Comparison of ENCODE assay signal across 8 mouse cellular contexts in the genomic region with DNA sequence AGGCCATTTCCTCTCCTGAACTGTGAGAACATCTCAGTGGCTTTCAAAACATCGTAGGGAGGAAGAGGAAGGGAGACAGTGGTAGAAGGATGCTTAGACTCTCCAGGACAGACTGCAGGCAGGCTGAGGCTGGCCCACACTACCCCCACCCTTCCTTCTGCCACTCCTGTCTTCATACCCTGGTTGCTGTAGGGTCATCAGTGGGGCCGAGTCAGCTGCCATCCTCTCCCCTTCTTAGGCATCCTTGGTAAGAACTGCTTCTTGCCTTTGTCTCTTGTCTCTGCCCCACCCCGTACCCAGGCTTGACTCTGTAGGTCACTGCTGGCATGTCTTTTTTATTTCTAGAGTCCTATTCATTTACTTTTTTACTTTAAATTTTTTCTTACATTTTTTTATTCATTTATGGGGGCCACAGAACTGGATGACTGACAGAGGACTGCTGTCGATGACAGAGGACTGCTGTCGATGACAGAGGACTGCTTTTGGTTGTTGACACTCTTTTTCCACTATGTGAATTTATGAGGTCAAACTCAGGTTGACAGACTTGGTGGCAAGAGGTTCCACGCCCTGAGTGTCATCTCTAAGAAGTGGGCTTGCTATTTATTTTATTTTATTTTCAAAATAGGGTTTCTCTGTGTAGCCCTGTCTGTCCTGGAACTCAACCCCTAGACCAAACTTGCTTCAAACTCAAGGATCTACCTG. TPM values are rescaled to one million over a fixed set of nuclear protein-coding genes. Genes with fewer than 3 reads are reported as not detected.
DNase-seq lines count a peak whose midpoint lies in the region; ATAC-seq and TF ChIP-seq lines count a peak whose summit lies in the region.

No protein-coding gene starts in this region.

- peaks cover 10% of the 10 kb centered on the region for H3K4me1 ChIP-seq in kidney, adult 2 months (ENCODE audit: control insufficient read depth, insufficient read depth, low read length)
- H3K4me1 ChIP-seq in bone marrow, adult 2 months (ENCODE audit: control insufficient read depth, insufficient read depth, low read length) = peaks cover 1% of the 10 kb centered on the region; the same call in 1 of the 2 replicates
- peaks cover 45% of the 10 kb centered on the region for H3K4me1 ChIP-seq in hindbrain, embryonic 12.5 days
- peaks cover 46% of the 10 kb centered on the region for H3K4me1 ChIP-seq in midbrain, embryonic 15.5 days

- no peaks in the 10 kb centered on the region for H3K27me3 ChIP-seq in kidney, adult 2 months (replicated peaks; ENCODE audit: control insufficient read depth, insufficient read depth, low read length)
- no peaks in the 10 kb centered on the region for H3K27me3 ChIP-seq in hindbrain, embryonic 12.5 days
- H3K27me3 ChIP-seq in midbrain, embryonic 15.5 days (replicated peaks) = no peaks in the 10 kb centered on the region

- TF ChIP-seq CTCF in kidney, adult 2 months (conservative IDR thresholded peaks at IDR 0.05; ENCODE audit: insufficient read depth, insufficient read length, low read depth, low read length) = no peak
- no peak for TF ChIP-seq CTCF in bone marrow, adult 2 months (IDR thresholded peaks at IDR 0.05; ENCODE audit: control insufficient read depth, insufficient read depth, low read length)

- peak overlapping the region; percentile 85 for H3K9ac ChIP-seq in hindbrain, embryonic 12.5 days
- peak overlapping the region; percentile 88 for H3K9ac ChIP-seq in midbrain, embryonic 15.5 days

- TF ChIP-seq POLR2A in kidney, adult 2 months (IDR thresholded peaks at IDR 0.05; ENCODE audit: low read depth, low read length) = no peak
- no peak for TF ChIP-seq POLR2A in bone marrow, adult 2 months (IDR thresholded peaks at IDR 0.05; ENCODE audit: borderline replicate concordance, control insufficient read depth, low read depth, low read length)

- H3K4me3 ChIP-seq in kidney, adult 2 months (ENCODE audit: insufficient read depth, low read depth, low read length) = peak overlapping the region; percentile 68
- peak overlapping the region; percentile 62 for H3K4me3 ChIP-seq in bone marrow, adult 2 months (replicated peaks; ENCODE audit: control insufficient read depth, low read depth, low read length)
- H3K4me3 ChIP-seq in hindbrain, embryonic 12.5 days = peak overlapping the region; percentile 57
- H3K4me3 ChIP-seq in midbrain, embryonic 15.5 days = peak overlapping the region; percentile 80

- 45% methylated on average over 6 of the region's 6 CpGs for WGBS in kidney, adult 2 months
- WGBS in bone marrow, adult 2 months = 33% methylated on average over 6 of the region's 6 CpGs
- 79% methylated on average over 6 of the region's 6 CpGs for WGBS in hindbrain, embryonic 12.5 days
- 79% methylated on average over 6 of the region's 6 CpGs for WGBS in midbrain, embryonic 15.5 days

- no peak for ATAC-seq in hindbrain, embryonic 12.5 days (ENCODE audit: low FRiP score)
- ATAC-seq in midbrain, embryonic 15.5 days (replicated peaks) = no peak

- no peaks in the 10 kb centered on the region for H3K36me3 ChIP-seq in kidney, adult 2 months (ENCODE audit: control insufficient read depth, insufficient read depth, low read length)
- no peaks in the 10 kb centered on the region for H3K36me3 ChIP-seq in hindbrain, embryonic 12.5 days
- no peaks in the 10 kb centered on the region for H3K36me3 ChIP-seq in midbrain, embryonic 15.5 days (replicated peaks)

- H3K9me3 ChIP-seq in hindbrain, embryonic 12.5 days (replicated peaks) = no peaks in the 10 kb centered on the region
- H3K9me3 ChIP-seq in midbrain, embryonic 15.5 days = no peaks in the 10 kb centered on the region

- H3K27ac ChIP-seq in kidney, adult 2 months (ENCODE audit: insufficient read depth, low read depth, low read length) = peak overlapping the region; percentile 91
- H3K27ac ChIP-seq in bone marrow, adult 2 months (ENCODE audit: control insufficient read depth, insufficient read depth, low read depth, low read length, poor library complexity) = peak overlapping the region; percentile 94
- H3K27ac ChIP-seq in hindbrain, embryonic 12.5 days = no peak overlapping the region
- peak overlapping the region; percentile 98; the same call in 1 of the 2 replicates for H3K27ac ChIP-seq in midbrain, embryonic 15.5 days

- DNase-seq in kidney, adult 2 months = no peak
- DNase-seq in kidney, adult 18-20 months = no peak
- no peak for DNase-seq in spleen, postnatal 4 days (ENCODE audit: low spot score in 2 of 2)
- no peak for DNase-seq in urinary bladder, postnatal 14 days (ENCODE audit: low spot score)
- DNase-seq in embryo, embryonic 11 days = no peak

- H3K4me2 ChIP-seq in hindbrain, embryonic 12.5 days (replicated peaks) = peak overlapping the region; percentile 98
- H3K4me2 ChIP-seq in midbrain, embryonic 15.5 days = peak overlapping the region; percentile 90

RNA-seq across cellular contexts. Expression of gene Slc43a2, which starts 2.0 kb away (rescaled TPM):
- polyA plus RNA-seq in kidney, adult 2 months (2012; rRNA removed) = 148 and 174 TPM in 2 replicates
- 16.6 and 20.4 TPM in 2 replicates for polyA plus RNA-seq in bone marrow, adult 2 months (2011; ENCODE audit: insufficient read depth, insufficient read length, low replicate concordance, missing spikeins)
- 15.9 and 16.5 TPM in 2 replicates for polyA plus RNA-seq in hindbrain, embryonic 12.5 days (2016; fragmentation: Nextera tagmentation; extraction: Ambion mirVana)
- polyA plus RNA-seq in midbrain, embryonic 15.5 days (2015; fragmentation: Nextera tagmentation; extraction: Ambion mirVana) = 17.7 and 20.2 TPM in 2 replicates

RNA-seq across cellular contexts. Expression of gene Scarf1, which starts 20.1 kb away (rescaled TPM):
- 13.3 and 17.3 TPM in 2 replicates for polyA plus RNA-seq in kidney, adult 2 months (2012; rRNA removed)
- 3.9 and 8.4 TPM in 2 replicates for polyA plus RNA-seq in bone marrow, adult 2 months (2011; ENCODE audit: insufficient read depth, insufficient read length, low replicate concordance, missing spikeins)
- polyA plus RNA-seq in hindbrain, embryonic 12.5 days (2016; fragmentation: Nextera tagmentation; extraction: Ambion mirVana) = 5.7 and 5.8 TPM in 2 replicates
- 4.6 and 5.2 TPM in 2 replicates for polyA plus RNA-seq in midbrain, embryonic 15.5 days (2015; fragmentation: Nextera tagmentation; extraction: Ambion mirVana)

RNA-seq across cellular contexts. Expression of gene Rilp, which starts 23.6 kb away (rescaled TPM):
- polyA plus RNA-seq in kidney, adult 2 months (2012; rRNA removed) = 19.3 and 19.8 TPM in 2 replicates
- polyA plus RNA-seq in bone marrow, adult 2 months (2011; ENCODE audit: insufficient read depth, insufficient read length, low replicate concordance, missing spikeins) = 1.3 and 3.2 TPM in 2 replicates
- polyA plus RNA-seq in hindbrain, embryonic 12.5 days (2016; fragmentation: Nextera tagmentation; extraction: Ambion mirVana) = 0.68 and 0.75 TPM in 2 replicates
- 1.9 and 2.0 TPM in 2 replicates for polyA plus RNA-seq in midbrain, embryonic 15.5 days (2015; fragmentation: Nextera tagmentation; extraction: Ambion mirVana)

RNA-seq across cellular contexts. Expression of gene Prpf8, which starts 46.8 kb away (rescaled TPM):
- 88.0 and 92.7 TPM in 2 replicates for polyA plus RNA-seq in kidney, adult 2 months (2012; rRNA removed)
- polyA plus RNA-seq in bone marrow, adult 2 months (2011; ENCODE audit: insufficient read depth, insufficient read length, low replicate concordance, missing spikeins) = 18.5 and 35.4 TPM in 2 replicates
- polyA plus RNA-seq in hindbrain, embryonic 12.5 days (2016; fragmentation: Nextera tagmentation; extraction: Ambion mirVana) = 68.9 and 74.2 TPM in 2 replicates
- 54.8 and 56.4 TPM in 2 replicates for polyA plus RNA-seq in midbrain, embryonic 15.5 days (2015; fragmentation: Nextera tagmentation; extraction: Ambion mirVana)

RNA-seq across cellular contexts. Expression of gene Pitpna, which starts 54.4 kb away (rescaled TPM):
- polyA plus RNA-seq in kidney, adult 2 months (2012; rRNA removed) = 43.8 and 60.3 TPM in 2 replicates
- polyA plus RNA-seq in bone marrow, adult 2 months (2011; ENCODE audit: insufficient read depth, insufficient read length, low replicate concordance, missing spikeins) = 76.6 and 102 TPM in 2 replicates
- 116 and 125 TPM in 2 replicates for polyA plus RNA-seq in hindbrain, embryonic 12.5 days (2016; fragmentation: Nextera tagmentation; extraction: Ambion mirVana)
- 103 and 116 TPM in 2 replicates for polyA plus RNA-seq in midbrain, embryonic 15.5 days (2015; fragmentation: Nextera tagmentation; extraction: Ambion mirVana)
